Mouse (Mus musculus) embryonic facial prominence, embryonic 14.5 days (tissue): ENCODE data around the gene Stx16. TPM values are rescaled to one million over a fixed set of nuclear protein-coding genes. Genes with fewer than 3 reads are reported as not detected.

ENCODE experiments used
- ATAC-seq: fragments of 200-750 bp; cut with Nextera tagmentation; 2 replicates; pipeline ENCODE4 v1.8.0; 2017; ENCODE audit warnings: low read depth, moderate number of reproducible peaks, moderate TSS enrichment
- DNase-seq: peaks from one replicate; pipeline ENCODE4 v3.0.0-alpha.2; 2015; ENCODE audit warnings: low spot score
- H3K27ac ChIP-seq: fragments of 300-500 bp; sonication (generic); replicated peaks from 2 replicates; pipeline ENCODE4 v1.5.1; 2014; ENCODE audit warnings: low read depth, mild to moderate bottlenecking, low read length, moderate library complexity
- H3K27me3 ChIP-seq: fragments of 300-500 bp; sonication (generic); replicated peaks from 2 replicates; pipeline ENCODE4 v1.6.1; 2014; ENCODE audit warnings: low read length; ENCODE audit not compliant: control insufficient read depth, insufficient read depth
- H3K36me3 ChIP-seq: fragments of 300-500 bp; sonication (generic); 2 replicates; pipeline ENCODE4 v1.6.1; 2014; ENCODE audit warnings: low read length, mixed read lengths; ENCODE audit not compliant: control insufficient read depth, insufficient read depth
- H3K4me1 ChIP-seq: fragments of 300-500 bp; sonication (generic); 2 replicates; pipeline ENCODE4 v1.6.1; 2014; ENCODE audit warnings: antibody characterized with exemption, low read length; ENCODE audit not compliant: control insufficient read depth, insufficient read depth
- H3K4me2 ChIP-seq: fragments of 300-500 bp; sonication (generic); 2 replicates; pipeline ENCODE4 v1.6.1; 2014; ENCODE audit warnings: low read depth, mild to moderate bottlenecking, low read length, moderate library complexity, mixed read lengths
- H3K4me3 ChIP-seq: fragments of 300-500 bp; sonication (generic); 2 replicates; pipeline ENCODE4 v1.5.1; 2014; ENCODE audit warnings: low read depth, mild to moderate bottlenecking, low read length
- H3K9ac ChIP-seq: fragments of 300-500 bp; sonication (generic); 2 replicates; pipeline ENCODE4 v1.6.1; 2014; ENCODE audit warnings: low read depth, mild to moderate bottlenecking, low read length, moderate library complexity, mixed read lengths
- H3K9me3 ChIP-seq: fragments of 300-500 bp; sonication (generic); 2 replicates; pipeline ENCODE4 v1.6.1; 2016; ENCODE audit warnings: low read length; ENCODE audit not compliant: control insufficient read depth
- WGBS: fragments of 180-500 bp; shearing (Covaris S2); extraction: QIAGEN DNeasy Blood & Tissue Kit; methylation state at CpG from one replicate; pipeline ENCODE4 v1.1.7; 2014; 5-methylcytosine and 5-hydroxymethylcytosine counted together
- polyA plus RNA-seq: library from polyadenylated mRNA; unstranded; fragments of >200 nt; fragmentation: Nextera tagmentation; extraction: Ambion mirVana; gene quantifications from 2 replicates; pipeline ENCODE4 v1.2.1, GENCODE M21; 2014

The Stx16 gene
- 9.7 and 10.8 TPM in 2 replicates for polyA plus RNA-seq

DNA sequence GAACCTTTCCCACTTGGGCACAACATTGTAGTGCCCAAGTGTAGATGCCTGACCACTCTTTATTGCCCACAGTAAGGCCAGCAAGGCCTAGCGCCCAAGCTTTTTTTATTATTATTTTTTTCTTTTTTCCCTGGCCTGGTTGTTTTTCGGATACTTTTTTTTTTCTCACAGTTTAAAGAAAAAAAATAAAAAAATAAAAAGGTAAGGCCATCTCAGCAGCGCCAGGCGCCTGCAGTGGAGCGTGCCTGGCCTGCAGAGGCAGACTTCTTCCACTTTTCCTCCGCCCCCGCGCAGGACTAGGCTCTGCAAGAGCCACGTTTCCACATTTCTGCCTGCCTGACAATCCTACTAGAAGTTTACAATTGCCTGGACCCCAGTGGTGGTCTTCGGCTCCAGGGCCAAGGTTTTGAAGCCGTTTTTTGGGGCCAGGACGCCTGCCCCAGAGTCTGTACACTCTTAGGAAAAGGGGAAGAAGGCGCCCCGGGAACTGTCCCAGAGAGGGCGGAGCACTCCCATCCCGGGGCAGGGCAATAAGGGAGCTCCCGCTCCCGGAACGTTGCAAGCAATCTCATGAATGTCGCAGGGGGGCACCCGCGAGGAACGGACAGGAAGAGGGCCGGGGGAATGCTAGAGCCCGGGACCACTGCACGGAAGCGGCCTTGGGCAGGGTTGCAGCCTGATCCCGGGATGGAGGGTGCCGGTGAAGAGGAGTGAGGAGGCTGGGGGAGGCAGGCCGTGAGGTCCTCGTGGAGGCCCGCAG, at the start of gene Stx16:
Gene Stx16 (plus strand): TSS at position 636 of the 760 bp plus-strand sequence.
- peak; percentile 93 for ATAC-seq
- no peaks in the 10 kb centered on the region for H3K27me3 ChIP-seq
- DNase-seq = peak; percentile 96
- H3K9ac ChIP-seq = peak within 1 kb of the TSS; percentile 82
- peak within 1 kb of the TSS; percentile 79 for H3K4me3 ChIP-seq
- H3K4me2 ChIP-seq = peak within 1 kb of the TSS; percentile 94
- peaks cover 24% of the 10 kb centered on the region for H3K4me1 ChIP-seq
- H3K27ac ChIP-seq = peak within 1 kb of the TSS; percentile 94
- no peaks in the 10 kb centered on the region for H3K36me3 ChIP-seq
- WGBS = under 1% methylated on average over 26 of the region's 32 CpGs
- no peaks in the 10 kb centered on the region for H3K9me3 ChIP-seq

DNA sequence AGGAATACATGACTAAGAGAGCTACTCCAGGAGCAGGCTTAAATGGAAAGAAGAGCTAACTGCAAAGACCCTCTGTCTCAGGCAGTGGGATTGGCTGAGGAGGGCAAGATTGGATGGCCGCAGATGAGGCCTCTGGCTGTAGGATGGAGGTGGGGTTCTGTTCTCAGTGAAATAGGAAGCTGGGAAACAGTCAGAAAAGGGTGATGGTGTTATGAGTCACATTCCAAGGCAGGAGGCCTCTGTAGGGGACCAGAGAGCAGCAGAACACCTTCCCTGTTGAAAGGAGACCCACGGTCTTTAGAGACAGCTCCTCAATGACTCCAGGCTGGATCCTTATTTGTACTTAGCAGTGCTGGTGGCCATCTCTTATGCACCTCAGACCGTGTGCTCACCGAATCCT, 49.7 kb upstream of the Stx16 start:
- DNase-seq (no peak), ATAC-seq (no peak)
- Histone ChIP-seq H3K4me3 (no peak overlapping the region), H3K9me3 (no peaks in the 10 kb centered on the region), H3K4me1 (no peaks in the 10 kb centered on the region), H3K27me3 (no peaks in the 10 kb centered on the region), H3K36me3 (no peaks in the 10 kb centered on the region), H3K4me2 (no peak overlapping the region), H3K27ac (no peak overlapping the region), H3K9ac (no peak overlapping the region)
- 79% methylated on average over 4 of the region's 4 CpGs for WGBS

DNA sequence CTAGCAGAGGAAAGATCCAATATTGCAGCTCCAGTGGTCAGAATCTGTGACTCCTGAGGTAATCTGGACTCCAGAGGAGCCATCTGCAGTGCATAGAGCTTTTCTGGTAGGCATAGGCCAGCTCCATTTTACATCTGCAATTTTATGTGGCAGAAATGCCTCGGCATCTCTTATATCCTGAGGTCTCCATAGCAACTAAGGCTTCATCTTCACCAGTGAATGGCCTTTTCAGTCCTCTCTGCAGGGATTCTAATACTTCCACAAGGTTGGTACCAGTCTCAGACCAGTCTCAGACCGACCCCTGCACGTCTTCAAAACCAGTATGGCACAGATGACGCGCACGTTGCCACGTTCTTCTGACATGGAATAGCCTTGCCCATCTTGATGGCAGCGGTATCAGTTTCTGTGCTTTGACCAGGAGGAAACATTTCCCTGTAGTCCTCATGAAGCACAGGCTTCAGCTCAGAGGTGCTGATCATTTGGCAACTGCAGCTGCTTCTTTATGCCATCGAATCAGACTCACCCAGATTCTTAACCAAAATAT, 42.8 kb upstream of the Stx16 start:
- 85% methylated on average over 9 of the region's 9 CpGs for WGBS
- H3K9me3 ChIP-seq = no peaks in the 10 kb centered on the region
- H3K27me3 ChIP-seq = no peaks in the 10 kb centered on the region
- no peak overlapping the region for H3K4me3 ChIP-seq
- no peaks in the 10 kb centered on the region for H3K4me1 ChIP-seq
- H3K27ac ChIP-seq = no peak overlapping the region
- no peak for ATAC-seq
- H3K4me2 ChIP-seq = no peak overlapping the region
- H3K9ac ChIP-seq = no peak overlapping the region
- DNase-seq = no peak
- H3K36me3 ChIP-seq = no peaks in the 10 kb centered on the region

DNA sequence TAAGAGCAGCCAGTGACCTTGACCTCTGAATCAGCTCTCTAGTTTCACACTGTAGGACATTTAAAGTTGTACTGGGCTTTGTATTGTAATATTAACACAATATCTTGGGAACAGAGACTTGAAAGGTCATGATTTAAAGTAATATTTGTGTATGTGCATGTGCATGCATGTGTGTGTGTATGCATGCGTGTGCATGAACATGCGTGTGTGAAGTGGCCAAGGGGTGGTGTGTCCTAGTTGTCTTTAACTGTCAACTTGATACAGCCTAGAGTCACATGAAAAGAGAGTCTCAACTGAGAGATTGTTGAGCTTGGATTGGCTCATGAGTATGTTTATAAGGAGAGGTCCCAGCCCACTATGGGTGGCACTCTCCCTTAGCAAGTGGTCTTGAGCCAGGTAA, 28.5 kb upstream of the Stx16 start:
- Histone ChIP-seq H3K4me3 (no peak overlapping the region), H3K27me3 (no peaks in the 10 kb centered on the region), H3K9ac (no peak overlapping the region), H3K36me3 (no peaks in the 10 kb centered on the region), H3K9me3 (peaks cover 5% of the 10 kb centered on the region; the same call in 1 of the 2 replicates), H3K27ac (no peak overlapping the region), H3K4me2 (no peak overlapping the region), H3K4me1 (peaks cover 20% of the 10 kb centered on the region)
- no peak for DNase-seq
- no peak for ATAC-seq
- 98% methylated on average over 2 of the region's 2 CpGs for WGBS

DNA sequence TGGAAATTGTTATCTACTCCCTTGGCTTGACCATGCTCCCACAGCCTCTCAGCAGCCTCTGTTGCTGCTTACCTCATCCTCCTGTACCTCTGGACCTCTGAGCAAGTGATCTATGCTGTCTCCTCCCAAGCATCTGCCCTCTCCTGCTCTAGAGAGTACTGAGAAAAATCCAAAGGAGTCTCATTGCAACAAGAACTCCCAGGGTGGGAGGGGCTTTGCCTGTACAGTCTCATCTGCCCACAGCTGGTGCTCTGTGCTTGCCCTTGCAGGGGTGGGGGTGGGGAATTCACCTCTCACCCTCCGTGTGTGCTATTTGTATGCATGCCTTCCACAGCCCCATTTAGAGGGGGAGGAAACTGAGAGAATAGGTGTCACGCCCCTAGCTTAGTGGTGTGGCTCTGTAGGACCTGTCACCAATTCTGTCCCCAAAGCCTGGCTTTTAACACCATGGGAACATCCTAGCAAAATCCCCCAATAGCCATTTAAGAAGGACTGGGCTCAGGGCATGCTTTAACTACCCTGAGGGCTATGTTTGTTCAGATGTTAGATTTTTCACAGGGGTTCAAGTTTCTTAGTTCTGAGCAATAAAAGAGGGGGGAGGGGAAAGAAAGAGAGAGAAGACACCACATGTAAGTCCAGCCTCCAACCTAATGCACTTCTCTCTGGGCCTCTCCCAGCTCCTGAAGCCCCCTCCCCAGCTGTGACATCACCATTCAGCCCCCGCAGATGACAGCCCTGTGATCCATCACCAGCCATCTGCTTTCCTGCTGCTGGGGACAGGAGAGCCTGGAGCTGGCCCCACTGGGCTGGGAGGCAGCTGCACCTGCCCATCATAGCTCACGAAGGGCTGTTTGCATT, 26.4 kb upstream of the Stx16 start:
- no peak overlapping the region for H3K9ac ChIP-seq
- WGBS = 3% methylated on average over 4 of the region's 4 CpGs
- peaks cover 20% of the 10 kb centered on the region for H3K4me1 ChIP-seq
- H3K36me3 ChIP-seq = no peaks in the 10 kb centered on the region
- no peak overlapping the region for H3K4me3 ChIP-seq
- DNase-seq (peak; percentile 89), ATAC-seq (peak; percentile 91)
- H3K27ac ChIP-seq = peak overlapping the region; percentile 36
- H3K9me3 ChIP-seq = peaks cover 5% of the 10 kb centered on the region; the same call in 1 of the 2 replicates
- H3K4me2 ChIP-seq = peak overlapping the region; percentile 6; the same call in 1 of the 2 replicates
- no peaks in the 10 kb centered on the region for H3K27me3 ChIP-seq

DNA sequence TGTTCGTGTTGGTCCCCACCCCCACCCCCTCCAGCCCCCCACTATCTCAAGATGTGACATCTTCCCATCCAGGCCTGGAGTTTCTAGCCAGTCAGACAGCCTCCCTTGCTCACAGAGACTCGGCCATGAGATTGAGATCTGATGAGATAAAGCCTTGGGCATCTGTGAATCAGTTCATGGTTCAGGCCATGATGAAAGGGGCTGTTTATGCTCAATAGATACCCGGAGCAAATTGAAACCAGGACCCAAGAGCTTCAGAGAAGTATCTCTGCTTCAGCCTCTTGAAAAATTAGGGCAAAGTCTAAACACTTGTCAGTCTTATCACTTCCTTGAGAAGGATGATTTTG, 25.8 kb upstream of the Stx16 start:
- peak overlapping the region; percentile 36; the same call in 1 of the 2 replicates for H3K27ac ChIP-seq
- no peak for ATAC-seq
- no peaks in the 10 kb centered on the region for H3K36me3 ChIP-seq
- no peak overlapping the region for H3K4me3 ChIP-seq
- H3K9me3 ChIP-seq = peaks cover 5% of the 10 kb centered on the region; the same call in 1 of the 2 replicates
- no peaks in the 10 kb centered on the region for H3K27me3 ChIP-seq
- no peak overlapping the region for H3K9ac ChIP-seq
- no peak for DNase-seq
- H3K4me2 ChIP-seq = no peak overlapping the region
- H3K4me1 ChIP-seq = peaks cover 20% of the 10 kb centered on the region
- WGBS = 16% methylated on average over 3 of the region's 3 CpGs

DNA sequence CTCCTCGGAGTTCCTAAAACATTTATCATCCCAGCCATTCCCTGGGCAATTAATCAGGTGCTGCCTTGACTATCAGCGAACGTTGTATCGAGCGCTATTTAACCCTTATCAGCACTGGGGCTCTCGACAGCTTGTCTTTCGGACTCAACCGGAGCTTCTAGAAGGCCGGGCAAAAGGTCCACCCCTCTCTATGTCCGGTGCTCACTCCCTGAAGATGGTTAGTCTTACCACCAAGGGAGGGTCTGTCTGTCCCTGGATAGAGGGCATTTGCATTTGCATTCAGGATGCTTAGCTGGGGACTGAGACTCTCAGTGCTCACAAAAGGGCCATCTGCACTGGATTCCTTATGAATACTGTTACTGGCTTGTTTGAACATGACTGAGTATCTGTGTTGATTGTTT, 25.0 kb upstream of the Stx16 start:
- ATAC-seq (no peak), DNase-seq (no peak)
- Histone ChIP-seq H3K27ac (0 out of 2 replicates have a peak overlapping the region, but pooled peaks have one; percentile 35), H3K4me3 (no peak overlapping the region), H3K36me3 (no peaks in the 10 kb centered on the region), H3K27me3 (no peaks in the 10 kb centered on the region), H3K4me2 (no peak overlapping the region), H3K9me3 (peaks cover 5% of the 10 kb centered on the region; the same call in 1 of the 2 replicates), H3K9ac (no peak overlapping the region), H3K4me1 (peaks cover 20% of the 10 kb centered on the region)
- 41% methylated on average over 10 of the region's 10 CpGs for WGBS

DNA sequence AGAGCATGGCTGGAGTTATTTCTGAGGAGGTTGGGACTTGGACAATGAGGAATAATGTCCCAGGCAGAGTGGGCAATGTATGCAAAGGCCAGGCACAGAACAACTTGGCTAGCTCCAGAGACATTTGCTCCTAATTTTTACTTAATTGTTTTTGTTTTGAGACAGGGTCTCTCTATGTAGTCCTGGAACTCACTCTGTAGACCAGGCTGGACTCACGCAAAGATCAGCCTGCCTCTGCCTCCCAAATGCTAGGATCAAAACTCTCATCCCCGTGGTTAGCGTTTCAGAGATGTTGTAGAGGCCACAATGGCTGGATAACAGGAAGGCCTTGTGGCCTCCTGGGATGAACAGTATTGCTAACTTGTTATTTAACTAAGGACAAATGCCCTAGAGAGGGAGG, 21.6 kb upstream of the Stx16 start:
- Histone ChIP-seq H3K27ac (no peak overlapping the region), H3K36me3 (no peaks in the 10 kb centered on the region), H3K9ac (no peak overlapping the region), H3K27me3 (no peaks in the 10 kb centered on the region), H3K4me3 (no peak overlapping the region), H3K4me1 (peaks cover 34% of the 10 kb centered on the region), H3K9me3 (no peaks in the 10 kb centered on the region), H3K4me2 (no peak overlapping the region)
- ATAC-seq = no peak
- DNase-seq = no peak
- 92% methylated on average over 3 of the region's 3 CpGs for WGBS
